Mouse (Mus musculus) heart, postnatal 10 days (tissue): ENCODE results near the gene E130114P18Rik. TPM values are rescaled to one million over a fixed set of nuclear protein-coding genes. Genes with fewer than 3 reads are reported as not detected.

ENCODE experiments used
- DNase-seq, 2 experiments: peaks; one replicate each; pipeline ENCODE4 v3.0.0; 2021
- intact Hi-C: fragments of 180-260 bp; cut with DNase I; formaldehyde crosslinking; loops from one replicate; pipeline ENCODE4 v1.15.1; 2025
- total RNA-seq, 2 experiments: library from RNA; stranded (reverse); gene quantifications; 2 replicates each; pipeline ENCODE4 v1.2.3; 2021

The E130114P18Rik gene
- total RNA-seq: under 1 TPM; 0.34 to 0.47 TPM

DNA sequence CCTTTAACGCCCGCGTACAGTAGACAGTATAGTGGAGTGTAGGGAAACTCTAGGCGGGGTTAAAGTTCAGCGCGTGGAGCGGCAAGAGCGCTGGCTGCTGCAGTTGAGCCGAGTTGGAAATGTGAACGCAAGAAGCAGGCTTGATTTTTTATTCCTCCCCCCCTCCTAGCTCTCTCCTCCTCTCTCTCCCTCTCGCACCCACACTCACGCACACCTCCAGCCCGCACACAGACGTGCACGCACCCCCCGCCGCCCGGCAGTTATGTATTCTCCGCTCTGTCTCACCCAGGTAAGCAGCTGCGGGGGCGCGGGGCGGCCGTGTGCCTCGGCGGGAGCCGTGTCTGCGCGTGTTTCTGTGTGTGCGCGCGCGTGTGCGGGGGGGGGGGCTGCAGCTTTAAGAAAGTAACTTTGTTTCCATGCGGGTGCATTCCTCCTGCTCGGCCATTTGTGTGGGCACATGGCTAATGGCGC lies at the start of gene E130114P18Rik:
Gene E130114P18Rik (minus strand): TSS at position 373 of the 471 bp plus-strand sequence.
- intact Hi-C loops: loop anchor here (2.0 to 5.0 kb wide), 6 partner anchors 35 to 545 kb away; no protein-coding TSS in a partner anchor
- DNase-seq: peak; percentile 77 to 79

DNA sequence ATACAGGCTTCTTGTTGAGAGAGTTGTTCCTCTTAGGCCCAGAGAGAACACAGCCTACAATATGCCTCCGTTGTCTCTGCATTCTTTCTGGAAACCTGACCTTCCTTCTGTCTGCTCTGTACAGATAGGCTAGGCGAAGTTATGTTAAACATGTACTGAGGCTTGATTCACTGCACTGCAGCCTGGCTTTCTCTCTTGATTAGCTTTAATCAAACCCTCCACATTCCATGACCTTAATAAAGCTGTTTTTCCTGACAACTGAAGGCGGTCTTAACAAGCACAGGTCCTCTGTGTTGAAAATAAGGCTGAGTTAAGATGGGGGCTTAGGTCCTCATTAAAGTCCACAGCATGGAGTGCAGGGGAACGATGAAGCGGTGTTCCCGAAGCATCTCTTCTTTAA lies 49.2 kb upstream of the E130114P18Rik start:
- DNase-seq: no peak
- intact Hi-C loops: no loop called here

DNA sequence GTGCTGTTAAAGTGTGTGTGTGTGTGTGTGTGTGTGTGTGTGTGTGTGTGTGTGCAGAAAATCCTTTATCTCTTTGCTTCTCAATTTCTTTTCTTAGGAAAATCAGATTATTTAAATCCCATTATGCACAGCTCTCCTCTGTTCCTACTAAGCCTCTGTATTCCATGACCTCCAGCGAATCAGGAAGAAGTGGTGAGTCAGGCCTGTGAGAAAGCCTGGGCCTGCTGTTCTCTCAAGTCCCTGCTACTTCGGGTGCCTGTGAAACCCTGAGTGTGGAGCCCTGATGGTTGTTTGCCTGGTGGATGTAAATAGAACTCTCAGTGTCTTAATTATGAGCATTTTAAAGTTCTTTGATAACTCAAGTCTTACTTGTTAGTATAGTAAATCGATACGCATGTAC lies 48.0 kb upstream of the E130114P18Rik start:
- intact Hi-C loops: no loop called here
- DNase-seq: no peak

DNA sequence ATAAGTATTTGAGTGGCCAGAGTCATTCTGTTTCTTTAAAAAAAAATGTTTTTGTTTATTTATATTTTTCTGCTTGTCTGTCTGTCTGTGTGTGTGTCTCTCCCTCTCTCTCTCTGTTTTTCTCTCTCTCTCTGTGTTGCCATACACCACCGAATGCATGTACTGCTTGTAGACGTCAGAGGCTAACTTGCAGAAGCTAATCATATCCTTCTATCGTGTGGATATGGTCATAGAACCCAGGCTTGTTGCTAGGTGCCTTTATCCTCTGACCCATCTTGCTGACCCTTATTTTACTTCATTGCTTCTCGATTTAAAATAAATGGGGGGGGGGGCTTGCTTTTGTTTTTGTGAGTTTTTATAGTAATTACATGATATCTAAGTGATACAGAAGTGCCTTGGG lies 47.6 kb upstream of the E130114P18Rik start:
- intact Hi-C loops: no loop called here
- no peak for DNase-seq

DNA sequence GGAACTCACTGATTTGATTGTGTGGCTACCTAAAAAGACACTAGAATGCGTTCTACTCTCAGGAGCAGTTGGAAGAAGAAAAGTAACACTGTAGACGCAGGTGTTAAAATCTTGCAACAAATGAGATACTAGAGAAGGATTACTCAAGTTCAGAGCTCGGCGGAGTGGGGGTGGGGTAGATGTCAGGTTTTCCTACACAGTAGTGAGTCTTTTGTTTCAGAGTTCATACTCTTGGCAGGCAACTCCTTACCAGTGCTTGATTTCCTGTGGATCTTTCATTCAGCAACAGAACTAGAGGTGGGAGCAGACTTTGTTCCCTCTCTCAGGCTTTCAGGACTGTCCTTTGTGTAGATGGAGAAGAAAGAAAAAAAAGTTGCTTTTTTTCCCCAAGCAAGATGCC lies 46.6 kb upstream of the E130114P18Rik start:
- no peak for DNase-seq
- intact Hi-C loops: no loop called here

DNA sequence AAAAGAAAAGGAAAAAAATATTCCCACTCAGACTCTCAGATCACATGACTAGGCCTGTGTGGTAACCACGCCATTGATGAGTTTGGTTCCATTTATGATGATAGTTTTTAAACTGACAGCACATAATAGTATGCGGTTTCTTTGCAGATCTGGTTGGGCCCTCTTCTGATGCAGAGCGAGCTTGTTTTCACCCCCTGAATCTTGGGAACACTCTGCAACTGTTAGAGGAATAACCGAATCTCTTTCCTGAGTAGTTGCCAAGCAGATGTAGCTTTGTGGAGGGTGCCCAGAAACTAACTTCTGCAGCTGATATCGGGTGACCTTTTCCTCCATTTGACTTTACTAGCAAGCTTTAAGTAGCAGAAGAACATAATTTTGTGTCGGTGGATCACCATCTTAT lies 45.6 kb upstream of the E130114P18Rik start:
- DNase-seq: no peak
- intact Hi-C loops: no loop called here

DNA sequence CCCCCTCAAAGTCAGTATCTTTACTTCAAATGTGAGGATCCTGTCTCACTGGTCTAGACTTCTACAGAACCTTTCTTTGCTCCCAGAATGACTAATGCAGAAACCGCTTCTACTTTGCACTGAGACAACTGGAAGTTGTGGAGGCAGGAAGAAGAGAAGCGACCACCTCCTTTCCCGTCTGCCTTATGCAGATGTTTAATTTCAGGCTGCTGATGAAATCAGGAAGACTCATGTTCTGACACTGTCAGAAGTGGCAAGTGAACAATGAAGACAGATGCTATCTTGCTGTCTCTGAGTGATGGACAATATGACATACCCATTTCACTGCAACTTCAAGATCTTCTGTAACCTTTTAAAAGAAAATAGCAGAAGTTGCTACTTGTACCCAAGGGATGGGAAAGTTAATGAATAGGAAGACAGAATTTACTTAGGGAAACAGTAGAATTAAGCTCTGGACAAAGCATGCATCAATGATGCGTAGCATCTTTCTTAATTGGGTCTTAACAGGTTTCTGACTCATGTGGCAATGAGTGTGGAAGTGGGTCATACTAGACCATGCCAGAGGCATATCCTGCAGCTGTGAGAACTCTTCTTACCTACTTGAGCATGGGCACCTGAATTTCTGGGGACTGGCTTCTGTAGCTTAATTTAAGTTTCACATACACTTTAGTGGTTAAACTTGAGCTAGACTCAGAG lies 43.8 kb upstream of the E130114P18Rik start:
- intact Hi-C loops: no loop called here
- DNase-seq: no peak

DNA sequence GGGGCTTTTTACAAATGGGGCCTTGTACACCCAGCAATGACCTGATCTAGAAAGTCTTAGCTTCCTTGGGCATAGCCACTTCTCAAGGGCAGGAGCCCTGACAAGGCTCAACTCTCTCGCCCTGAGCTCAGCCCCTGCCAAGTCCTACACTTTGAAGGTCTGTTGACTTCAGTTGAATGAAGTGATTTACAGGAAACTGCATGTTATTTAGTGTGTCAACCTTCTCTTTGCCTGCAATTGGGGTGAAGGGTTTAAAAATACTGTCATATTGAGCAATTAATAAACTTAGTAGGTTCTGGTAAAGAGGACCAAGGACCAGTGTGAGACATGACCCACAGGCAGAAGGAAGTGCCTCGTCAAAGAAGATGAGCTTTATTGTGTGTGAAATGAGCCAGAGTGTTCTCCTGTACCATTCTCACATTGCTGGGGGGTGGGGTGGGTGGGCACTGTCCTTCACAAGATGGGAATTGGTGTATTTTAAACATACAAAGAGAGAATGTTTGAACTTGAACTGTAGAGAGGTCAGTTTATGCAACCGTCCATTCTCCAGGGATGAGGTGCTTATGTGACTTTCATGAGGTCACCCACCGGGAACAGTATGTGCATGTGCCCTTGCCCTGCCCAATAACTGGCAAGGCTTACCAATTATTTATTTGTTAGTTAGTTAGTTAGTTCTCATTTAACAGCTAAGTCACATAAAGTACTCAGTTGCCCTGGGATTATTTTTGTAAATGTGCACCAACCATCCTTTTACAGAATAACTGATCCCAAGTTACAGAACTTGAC lies 42.8 kb upstream of the E130114P18Rik start:
- no peak for DNase-seq
- intact Hi-C loops: no loop called here

DNA sequence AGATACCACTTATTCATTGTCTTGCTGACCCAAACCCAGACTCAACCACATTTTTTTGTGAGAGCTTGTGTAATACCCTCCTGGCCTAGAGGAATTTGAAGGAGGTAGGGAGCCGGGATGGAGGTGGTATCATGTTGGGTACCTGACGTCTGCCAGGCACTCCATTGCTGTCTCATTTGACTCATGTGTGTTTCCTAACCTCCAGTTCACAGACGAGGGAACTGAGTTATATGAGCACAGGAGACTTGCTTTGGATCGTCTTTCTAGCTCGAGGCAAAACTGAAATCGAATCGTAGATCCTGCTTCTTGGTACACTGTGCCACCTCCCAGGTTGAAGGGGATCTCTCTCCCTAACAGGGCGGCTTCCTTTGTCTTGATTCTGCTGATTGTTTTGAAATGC lies 41.2 kb upstream of the E130114P18Rik start:
- intact Hi-C loops: no loop called here
- no peak for DNase-seq

DNA sequence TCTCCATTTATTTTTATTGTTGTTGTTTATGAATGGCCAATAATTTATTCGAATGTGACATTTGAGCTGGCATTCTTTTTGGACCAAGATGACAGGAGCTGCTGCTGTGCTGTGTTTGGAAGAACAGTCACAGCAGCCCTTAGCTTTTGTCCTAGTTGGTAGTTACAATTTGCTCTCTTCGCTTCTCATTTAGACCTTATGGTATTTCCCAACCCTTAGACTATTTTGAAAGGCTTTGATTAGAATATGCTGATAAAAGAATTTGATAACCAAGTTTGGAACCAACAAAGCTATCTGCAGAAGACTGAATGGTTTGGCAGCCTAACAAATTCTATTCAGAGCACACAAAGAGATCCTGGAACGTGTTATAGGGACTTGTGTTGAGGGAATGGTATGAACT lies 40.6 kb upstream of the E130114P18Rik start:
- DNase-seq: no peak
- intact Hi-C loops: no loop called here

DNA sequence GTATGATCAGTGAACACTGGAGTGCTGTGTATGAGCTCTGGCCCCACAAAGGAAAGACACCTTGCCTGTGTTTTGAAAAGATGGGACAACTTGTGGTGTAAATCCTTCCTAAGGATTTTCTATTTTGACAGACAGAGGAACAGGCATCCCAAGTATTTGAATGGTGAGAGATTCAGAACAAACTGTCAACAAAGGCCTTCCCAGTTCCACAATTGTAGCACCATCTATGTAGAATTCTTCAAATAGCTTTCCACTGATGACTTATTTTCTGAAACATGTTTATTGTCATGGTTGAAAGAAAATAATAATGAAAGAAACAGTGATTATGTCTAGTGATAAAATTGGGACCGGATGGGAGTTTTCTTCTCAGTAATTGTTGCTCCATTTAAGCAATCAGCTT lies 39.9 kb upstream of the E130114P18Rik start:
- intact Hi-C loops: no loop called here

DNA sequence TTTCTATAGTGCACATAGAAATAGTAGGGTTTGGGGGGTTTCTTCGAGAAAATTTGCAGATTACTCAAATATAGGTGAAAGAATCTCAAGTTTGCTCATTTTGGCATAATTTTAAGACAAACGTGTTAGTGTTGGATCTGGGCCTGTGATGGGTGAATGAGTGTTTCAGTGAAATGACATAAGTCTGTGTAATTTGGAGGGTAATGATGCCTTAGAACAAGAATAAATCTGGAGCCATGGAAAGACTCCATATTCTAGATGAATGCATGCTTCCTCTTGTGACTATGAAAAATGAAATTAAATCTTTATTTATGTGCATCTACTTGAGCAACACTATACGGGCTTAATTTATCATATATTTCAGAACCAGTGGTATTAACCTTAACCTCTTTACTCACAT lies 38.9 kb upstream of the E130114P18Rik start:
- intact Hi-C loops: no loop called here
- no peak for DNase-seq

More for the DNA sequence above, 39.9 kb upstream of the E130114P18Rik start:
- no peak for DNase-seq

DNA sequence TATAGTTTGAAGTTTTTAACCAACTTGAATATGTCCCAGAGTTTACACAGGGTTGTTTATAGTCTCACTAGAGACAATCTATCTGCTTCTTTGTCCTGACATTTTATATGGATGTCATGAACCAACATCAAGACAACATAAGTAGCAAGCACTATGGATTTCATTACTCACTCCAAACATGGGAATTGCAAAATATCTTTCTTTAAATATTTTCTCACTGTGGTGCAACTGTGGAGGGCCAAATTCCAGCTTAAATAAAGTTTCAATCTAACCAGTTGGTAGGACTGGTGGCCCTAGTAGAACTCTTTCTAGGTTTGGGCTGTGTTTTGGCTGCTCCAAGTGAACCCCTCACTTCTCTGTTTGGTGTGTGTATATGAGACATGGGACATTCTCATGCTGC lies 38.1 kb upstream of the E130114P18Rik start:
- intact Hi-C loops: no loop called here
- DNase-seq: no peak

DNA sequence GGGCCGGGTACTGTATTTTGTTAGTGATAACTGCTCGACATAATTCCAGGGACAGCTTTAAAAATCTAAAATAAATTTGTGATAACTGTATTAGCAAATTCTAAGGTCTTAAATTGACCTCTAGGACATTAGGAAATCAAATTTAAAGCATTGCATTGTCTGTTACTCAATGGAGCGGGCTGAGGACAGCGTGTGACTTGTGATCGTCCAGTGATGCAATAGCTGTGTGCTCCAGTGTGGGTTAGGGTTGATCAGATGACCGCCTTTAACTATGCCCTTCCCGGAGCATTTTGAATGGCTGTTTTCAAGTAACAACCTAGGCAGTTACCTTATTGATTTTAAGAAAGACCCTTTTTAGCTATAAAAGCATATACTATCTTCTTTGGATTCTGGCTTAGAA lies 36.6 kb upstream of the E130114P18Rik start:
- no peak for DNase-seq
- intact Hi-C loops: loop anchor here (5.0 kb wide), 1 partner anchor 37 kb away; the partner anchor contains the start of gene E130114P18Rik

DNA sequence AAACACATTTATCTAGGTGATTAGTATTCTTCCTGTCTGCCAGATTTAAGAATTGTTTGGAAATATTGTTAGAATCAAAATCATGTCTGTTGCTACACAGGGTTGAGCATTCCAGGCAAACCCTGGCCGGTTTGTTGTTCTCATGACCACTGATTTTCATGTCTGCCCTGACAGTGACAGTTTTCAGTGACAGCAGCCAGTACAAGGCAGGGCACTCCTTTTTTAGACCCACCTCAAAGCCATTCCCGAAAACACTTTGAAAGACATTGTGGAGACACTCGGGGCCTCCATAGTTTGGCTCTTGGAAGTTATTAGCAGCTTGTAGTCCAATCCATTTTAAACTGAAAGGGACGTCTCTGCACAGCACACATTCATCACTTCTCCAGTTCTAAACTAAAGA lies 36.1 kb upstream of the E130114P18Rik start:
- intact Hi-C loops: loop anchor here (5.0 kb wide), 1 partner anchor 37 kb away; the partner anchor contains the start of gene E130114P18Rik
- DNase-seq: peak; percentile 47 to 53

DNA sequence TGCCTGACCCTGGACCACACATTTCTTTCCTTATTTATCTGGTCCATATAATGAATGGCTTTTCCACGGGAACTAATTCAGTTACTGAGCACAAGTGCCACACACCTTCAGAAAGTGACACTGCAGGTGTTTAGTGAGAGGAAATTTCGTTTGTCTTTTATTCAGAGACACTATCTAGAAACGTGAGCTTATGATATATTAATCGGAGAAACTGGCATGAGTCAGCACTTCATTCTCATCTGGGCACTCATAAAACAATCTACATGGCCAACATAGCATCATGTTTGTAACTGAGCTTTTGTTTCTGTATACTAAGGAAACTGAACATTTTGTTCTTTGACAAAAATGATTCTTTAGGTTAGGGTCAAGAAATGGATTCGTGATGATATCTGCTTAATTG lies 35.2 kb upstream of the E130114P18Rik start:
- DNase-seq: no peak
- intact Hi-C loops: loop anchor here (5.0 kb wide), 1 partner anchor 36 kb away; the partner anchor contains the start of gene E130114P18Rik

DNA sequence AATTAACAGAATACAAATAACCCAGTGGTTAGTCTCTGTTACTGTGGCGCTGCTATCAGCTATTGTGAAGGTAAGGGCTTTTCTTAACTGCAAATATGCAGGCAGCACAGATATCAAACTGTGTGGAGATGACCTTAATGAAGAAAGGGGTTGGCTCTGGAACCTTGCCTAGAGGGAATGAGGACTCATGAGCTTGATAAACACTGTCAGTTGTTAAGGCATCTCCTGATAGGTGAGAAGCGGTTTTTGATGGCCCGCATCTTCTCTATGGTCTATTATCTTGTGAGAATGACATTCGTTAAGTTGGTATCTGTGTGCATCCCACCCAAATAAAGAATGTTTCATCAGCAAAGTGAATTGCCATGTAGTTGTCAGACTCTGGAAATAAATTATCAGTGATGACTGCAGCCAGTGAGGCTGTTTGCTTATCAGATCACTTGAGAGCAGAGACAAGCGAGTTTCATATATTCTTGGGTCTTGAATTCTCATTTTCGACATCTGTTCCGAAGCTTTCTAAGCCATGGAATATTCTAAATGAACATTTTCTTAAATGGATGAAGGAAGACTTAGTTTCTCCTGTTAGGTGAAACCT lies 32.6 kb upstream of the E130114P18Rik start:
- intact Hi-C loops: loop anchor here (5.0 kb wide), 1 partner anchor 33 kb away; the partner anchor contains the start of gene E130114P18Rik
- DNase-seq: no peak

DNA sequence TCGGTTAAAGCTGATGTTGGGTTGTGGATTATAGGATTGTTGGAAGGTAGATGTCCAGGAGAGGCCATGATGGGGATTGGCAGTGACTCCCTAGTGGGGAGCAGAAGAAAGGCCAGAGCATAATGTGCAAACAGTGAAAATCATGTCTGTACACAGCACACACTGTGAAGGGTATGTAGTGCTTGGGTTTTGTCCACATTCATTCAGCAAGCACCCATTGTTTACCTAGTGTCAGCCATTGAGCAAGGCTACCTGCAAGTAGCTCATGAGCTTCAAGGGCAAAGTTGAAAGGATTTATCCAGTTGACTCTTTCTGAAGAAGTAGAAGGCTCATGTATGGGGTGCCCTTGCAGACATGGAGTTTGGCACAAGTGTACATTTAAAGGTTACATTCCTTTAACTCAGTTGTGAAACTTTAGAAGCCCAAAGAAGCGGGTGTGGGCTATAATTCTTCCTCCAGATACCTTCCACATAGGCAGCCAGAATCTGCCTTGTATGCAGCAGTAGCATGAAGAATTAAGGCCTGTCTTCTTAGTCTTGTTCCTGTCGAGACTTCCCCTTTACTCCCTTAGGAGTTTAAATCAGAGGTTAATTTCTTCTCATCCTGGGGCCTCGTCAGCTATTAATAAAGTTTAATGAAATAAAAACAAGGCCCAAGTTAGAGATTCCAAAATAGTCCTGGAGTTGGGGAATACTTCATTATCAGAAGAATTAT lies 31.9 kb upstream of the E130114P18Rik start:
- DNase-seq: no peak
- intact Hi-C loops: loop anchor here (5.0 kb wide), 1 partner anchor 32 kb away; the partner anchor contains the start of gene E130114P18Rik

DNA sequence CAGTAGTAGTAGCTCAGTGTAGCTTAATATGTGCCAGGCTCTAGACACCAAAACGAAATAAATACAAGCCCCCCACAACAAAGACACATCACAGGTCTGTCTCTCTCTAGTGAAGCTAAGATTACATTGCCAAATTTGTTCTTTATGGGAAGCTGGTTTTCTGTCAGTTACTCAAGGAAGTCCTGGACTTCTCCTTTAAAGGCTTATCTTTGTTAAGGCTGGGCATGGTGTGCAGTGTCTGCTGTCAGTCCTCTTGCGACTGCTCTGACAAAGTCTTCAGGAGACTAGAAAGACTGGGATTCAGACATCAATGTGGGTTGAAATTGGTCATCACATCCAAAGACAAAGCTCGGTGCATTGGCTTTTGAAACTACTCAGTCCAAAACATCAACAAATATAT lies 31.0 kb upstream of the E130114P18Rik start:
- intact Hi-C loops: no loop called here
- DNase-seq: no peak

DNA sequence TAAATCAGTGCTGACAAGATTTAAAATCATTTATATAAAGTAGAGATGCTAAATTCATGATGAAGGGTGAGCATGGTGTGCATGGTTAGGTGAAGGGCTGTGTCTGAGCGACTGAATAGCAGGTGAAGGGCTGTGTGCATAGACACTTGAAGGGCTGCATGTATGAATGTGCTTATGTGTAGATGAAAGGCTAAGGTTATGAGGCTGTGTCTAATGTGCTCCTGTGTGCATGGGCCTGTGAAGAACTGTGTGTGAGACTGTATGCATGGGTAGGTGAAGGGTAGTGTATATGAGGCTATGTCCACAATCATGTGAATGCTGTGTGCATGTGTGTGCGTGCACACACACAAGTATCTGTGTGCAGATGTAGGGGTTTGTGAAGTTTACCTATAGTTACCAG lies 29.0 kb upstream of the E130114P18Rik start:
- intact Hi-C loops: no loop called here
- no peak for DNase-seq
